Mouse (Mus musculus) ES-E14 (cell line): ENCODE measurements around the gene Tango2.

Experiments used
- CHD2 ChIP-seq: IDR thresholded peaks from 2 replicates; pipeline ENCODE4 v1.6.1; 2014; ENCODE audit warnings: mild to moderate bottlenecking, low read depth, low read length, inconsistent platforms
- MAFK ChIP-seq: IDR thresholded peaks from 2 replicates; pipeline ENCODE4 v1.6.1; 2014; ENCODE audit warnings: mild to moderate bottlenecking, low read depth, low read length, inconsistent platforms; ENCODE audit not compliant: insufficient read depth
- ZC3H11A ChIP-seq: IDR thresholded peaks from 2 replicates; pipeline ENCODE4 v1.6.1; 2012; ENCODE audit warnings: low read depth, mild to moderate bottlenecking, inconsistent platforms, low read length, borderline replicate concordance
- ZNF384 ChIP-seq: IDR thresholded peaks from 2 replicates; pipeline ENCODE4 v1.6.1; 2012; ENCODE audit warnings: low read depth, low read length, inconsistent platforms

GRCm38 (mm10) chr16:18342650-18343570 lies 5.0 kb downstream of the Tango2 start:
- no peak for TF ChIP-seq CHD2
- no peak for TF ChIP-seq ZC3H11A
- TF ChIP-seq MAFK = no peak
- TF ChIP-seq ZNF384 = no peak
